Mouse (Mus musculus) testis, postnatal 10 days (tissue): Measurements from ENCODE around the gene Josd2.
A peak's percentile ranks its signal among the peaks of the same experiment; 100 is the strongest.

Experiments used
- DNase-seq: peaks from one replicate; pipeline ENCODE4 v3.0.0; 2021; ENCODE audit warnings: low spot score

The Josd2 gene

GRCm38 (mm10) chr7:44446070-44446855, 21.5 kb upstream of the Josd2 start:
- DNase-seq: no peak

- peak; percentile 13 for DNase-seq
Measured at GRCm38 (mm10) chr7:44453256-44453655, 14.5 kb upstream of the Josd2 start.

GRCm38 (mm10) chr7:44456302-44456701, 11.5 kb upstream of the Josd2 start:
- peak; percentile 34 for DNase-seq

- peak; percentile 35 for DNase-seq
Measured at GRCm38 (mm10) chr7:44460067-44460466, 7.7 kb upstream of the Josd2 start.

- peak; percentile 40 for DNase-seq
Measured at GRCm38 (mm10) chr7:44460767-44461502, 6.8 kb upstream of the Josd2 start.

- DNase-seq: peak; percentile 39
Measured at GRCm38 (mm10) chr7:44461503-44462217, 6.1 kb upstream of the Josd2 start.

- peak; percentile 86 for DNase-seq
Measured at GRCm38 (mm10) chr7:44462218-44463055, 5.3 kb upstream of the Josd2 start.

- no peak for DNase-seq
Measured at GRCm38 (mm10) chr7:44463056-44463425, 4.7 kb upstream of the Josd2 start.

GRCm38 (mm10) chr7:44463556-44464225, 4.1 kb upstream of the Josd2 start:
- no peak for DNase-seq

GRCm38 (mm10) chr7:44464511-44464910, 3.3 kb upstream of the Josd2 start:
- peak; percentile 38 for DNase-seq

GRCm38 (mm10) chr7:44465111-44465510, 2.7 kb upstream of the Josd2 start, which contains the start of gene Aspdh:
Gene Aspdh, plus strand, starts transcription at chr7:44465391.
- no peak for DNase-seq

- peak; percentile 41 for DNase-seq
Measured at GRCm38 (mm10) chr7:44466006-44466887, 1.5 kb upstream of the Josd2 start.

GRCm38 (mm10) chr7:44466888-44467311, 880 bp upstream of the Josd2 start:
- peak; percentile 47 for DNase-seq

GRCm38 (mm10) chr7:44468644-44469285, 985 bp downstream of the Josd2 start:
- peak; percentile 43 for DNase-seq

- peak; percentile 46 for DNase-seq
Measured at GRCm38 (mm10) chr7:44469677-44470675, 2.2 kb downstream of the Josd2 start.

GRCm38 (mm10) chr7:44470696-44471612, 3.2 kb downstream of the Josd2 start:
- DNase-seq: no peak

- no peak for DNase-seq
Measured at GRCm38 (mm10) chr7:44471880-44472557, 4.2 kb downstream of the Josd2 start.
